Mouse (Mus musculus) cerebellum, adult 8-10 months (tissue): ENCODE measurements around the gene Slc22a22.

Experiments
- DNase-seq: peaks from one replicate; pipeline ENCODE4 v3.0.0; 2022

Gene Slc22a22

DNA sequence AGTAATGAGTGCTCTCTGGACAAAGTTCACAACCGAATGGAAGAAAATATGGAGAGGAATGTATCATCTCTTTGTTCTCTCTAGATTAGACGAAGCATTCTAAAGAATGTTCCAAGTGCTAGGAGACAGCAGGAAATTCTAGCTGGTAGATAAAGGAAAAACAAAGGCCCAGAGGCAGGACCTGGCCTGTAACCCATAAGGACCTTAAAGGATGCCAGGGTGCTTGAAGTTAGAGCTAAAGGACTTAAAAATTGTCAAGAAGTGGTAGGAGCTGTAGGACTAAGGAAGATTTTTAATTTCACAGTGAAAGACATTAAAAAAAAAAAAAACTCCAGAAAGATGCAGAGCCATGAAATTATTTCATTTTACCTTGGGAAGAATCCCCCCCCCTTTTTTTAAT is at the start of gene Slc22a22:
TSS of gene Slc22a22 (minus strand) at position 101 of the 400 bp plus-strand sequence.
- DNase-seq, result no peak

GRCm38 (mm10) chr15:57523510-57524298 is 46.3 kb upstream of the Slc22a22 start:
- no peak for DNase-seq

DNA sequence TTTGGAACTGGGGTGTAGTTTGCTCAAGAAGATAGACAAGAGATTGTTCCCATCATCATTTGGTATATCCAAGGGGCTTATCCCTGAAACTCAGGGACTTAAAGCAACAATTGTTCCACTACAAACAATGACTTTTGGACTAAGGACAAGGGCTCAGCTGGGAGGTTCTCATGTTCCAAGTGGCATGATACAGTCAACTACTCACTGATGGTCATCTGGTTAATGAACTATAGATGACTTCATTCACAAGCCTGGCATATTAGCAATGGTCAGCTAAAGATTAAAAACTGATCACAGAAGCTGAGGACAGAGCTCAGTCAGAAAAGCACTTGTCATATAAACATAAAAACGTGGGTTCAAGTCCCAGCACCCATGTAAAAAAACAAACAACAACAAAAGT is 44.7 kb upstream of the Slc22a22 start:
- no peak for DNase-seq

- DNase-seq, result no peak
Observed at GRCm38 (mm10) chr15:57509185-57510172, 32.1 kb upstream of the Slc22a22 start.

DNA sequence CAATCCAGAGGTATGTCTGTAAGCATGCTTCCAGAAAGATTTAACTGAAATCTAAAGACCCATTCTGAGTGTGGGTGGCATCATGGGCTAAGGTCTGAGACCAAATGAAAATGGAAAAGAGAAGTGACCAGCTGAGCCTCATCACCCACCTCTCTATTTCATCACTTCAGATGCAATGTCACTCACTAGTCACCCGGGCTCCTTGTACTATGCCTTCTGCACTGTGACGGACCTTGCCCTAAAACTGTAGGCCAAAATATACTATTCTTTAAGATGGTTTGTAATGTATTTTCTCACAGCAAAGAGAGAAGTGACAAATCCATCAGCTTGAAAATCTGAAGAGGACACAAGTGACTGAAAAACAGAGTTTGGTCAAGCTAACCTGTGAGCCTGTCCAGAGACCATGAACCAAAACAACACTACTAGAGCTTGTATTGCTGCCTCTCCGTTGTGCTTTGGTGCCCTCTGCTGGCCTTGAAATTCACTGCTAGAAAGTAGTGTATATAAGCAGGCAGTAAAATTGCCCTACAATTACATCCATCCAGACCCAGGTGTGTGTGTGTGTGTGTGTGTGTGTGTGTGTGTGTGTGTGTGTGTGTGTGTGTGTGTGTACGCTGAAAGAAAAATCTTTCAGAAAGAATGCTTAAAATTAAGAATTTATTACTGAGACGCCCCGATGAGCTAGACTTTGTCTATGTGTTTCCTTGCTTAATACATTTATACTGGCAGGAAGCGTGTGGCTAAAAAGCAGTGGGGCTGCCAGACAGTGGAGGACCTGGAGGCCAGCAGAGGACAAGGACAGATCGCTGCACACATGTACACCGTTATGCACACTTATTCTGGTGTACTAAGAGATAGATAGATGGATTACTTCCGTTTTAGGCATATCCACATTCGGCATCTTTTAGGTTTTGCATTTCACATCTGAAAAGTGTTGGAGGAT is 31.1 kb upstream of the Slc22a22 start:
- peak; percentile 71 for DNase-seq

- DNase-seq, result no peak
Observed at GRCm38 (mm10) chr15:57504126-57504705, 26.8 kb upstream of the Slc22a22 start.

GRCm38 (mm10) chr15:57503656-57504055 is 26.2 kb upstream of the Slc22a22 start:
- no peak for DNase-seq

DNA sequence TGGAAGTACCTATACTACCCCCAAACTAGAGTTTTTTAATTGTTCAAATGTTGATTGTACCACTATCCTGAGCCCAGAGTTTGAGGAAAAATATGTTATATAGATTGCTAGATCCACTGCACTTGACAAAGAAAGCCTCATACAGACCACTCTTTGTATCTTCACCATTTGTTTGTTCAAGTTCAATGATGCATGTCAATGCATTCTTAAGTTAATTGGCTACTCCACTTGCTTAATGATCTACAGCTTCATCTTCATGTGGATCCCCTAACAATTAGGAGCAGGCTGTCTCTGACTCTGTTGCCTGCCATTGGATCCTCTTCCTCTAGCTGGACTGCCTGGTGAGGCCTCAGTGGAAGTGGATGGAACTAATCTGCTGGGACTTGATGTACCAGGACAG is 24.1 kb upstream of the Slc22a22 start:
- no peak for DNase-seq

DNA sequence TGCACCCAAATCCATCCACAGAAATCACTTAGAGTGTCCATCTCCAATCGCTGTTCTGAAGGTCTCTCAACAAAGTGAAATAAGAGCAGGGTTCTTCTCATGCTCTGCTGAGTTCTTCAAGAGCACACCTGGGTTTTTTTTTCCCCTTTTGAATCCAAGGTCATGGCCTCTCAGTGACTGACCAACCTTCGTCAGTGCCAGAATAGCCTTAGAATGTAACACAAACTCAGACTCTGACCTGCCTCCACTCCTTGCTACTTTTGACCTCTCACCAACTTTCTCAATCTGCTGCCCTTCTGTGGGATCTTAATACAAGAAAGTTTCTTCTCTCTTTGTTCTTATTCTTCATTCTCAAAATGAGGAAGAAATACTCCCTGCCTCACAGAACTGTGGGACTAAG is 18.7 kb upstream of the Slc22a22 start:
- DNase-seq, result no peak

GRCm38 (mm10) chr15:57482509-57482908 is 5.1 kb upstream of the Slc22a22 start:
- no peak for DNase-seq

GRCm38 (mm10) chr15:57471648-57472047 is 5.8 kb downstream of the Slc22a22 start:
- DNase-seq, result no peak

- DNase-seq, result no peak
Observed at GRCm38 (mm10) chr15:57465996-57466395, 11.4 kb downstream of the Slc22a22 start.

GRCm38 (mm10) chr15:57465061-57465460 is 12.4 kb downstream of the Slc22a22 start:
- DNase-seq, result no peak

- DNase-seq, result no peak
Observed at GRCm38 (mm10) chr15:57464066-57464465, 13.4 kb downstream of the Slc22a22 start.

GRCm38 (mm10) chr15:57461284-57461683 is 16.1 kb downstream of the Slc22a22 start:
- DNase-seq, result no peak

- no peak for DNase-seq
Observed at GRCm38 (mm10) chr15:57457374-57457773, 20.1 kb downstream of the Slc22a22 start.

GRCm38 (mm10) chr15:57434710-57435404 is 42.6 kb downstream of the Slc22a22 start:
- DNase-seq, result no peak

- DNase-seq, result no peak
Observed at GRCm38 (mm10) chr15:57408498-57408897, 68.9 kb downstream of the Slc22a22 start.

- DNase-seq, result no peak
Observed at GRCm38 (mm10) chr15:57398439-57399148, 78.8 kb downstream of the Slc22a22 start.

DNA sequence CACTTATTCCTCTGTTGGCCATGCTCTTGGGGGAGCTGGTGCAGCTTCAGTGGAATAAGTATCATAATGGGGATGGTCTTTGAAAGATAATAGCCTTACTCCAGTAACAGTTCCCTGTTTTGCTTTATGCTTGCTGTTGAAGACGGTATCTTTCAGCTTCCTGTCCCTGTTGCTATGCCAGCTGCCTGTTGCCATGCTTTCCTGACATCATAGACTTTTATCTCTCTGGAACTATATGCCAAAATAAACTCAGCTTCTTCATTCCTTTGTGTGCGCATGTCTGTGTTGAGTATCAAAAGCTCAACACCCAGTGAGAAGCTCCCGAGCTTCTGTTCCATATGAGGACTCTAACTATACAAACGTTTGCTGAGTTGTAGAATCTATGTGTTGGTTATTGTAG is 83.4 kb downstream of the Slc22a22 start:
- no peak for DNase-seq

DNA sequence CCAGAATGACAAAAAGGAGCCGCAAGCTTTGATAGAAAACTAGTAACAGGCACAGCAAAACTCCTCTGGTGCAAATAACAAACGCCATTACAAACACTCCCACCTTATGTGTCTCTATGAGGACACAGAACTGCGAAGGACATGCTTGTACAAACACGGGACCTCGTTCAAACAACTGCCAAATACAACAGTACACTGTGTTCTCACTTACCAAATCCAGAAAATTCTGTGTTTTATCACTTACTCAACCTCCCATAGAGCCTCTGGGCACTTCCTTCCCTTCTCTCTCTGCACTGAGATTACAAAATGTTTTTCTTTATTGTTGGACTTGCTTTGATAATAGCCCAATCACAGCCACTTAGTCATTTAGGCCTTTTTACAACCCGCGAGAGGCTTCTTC is 97.0 kb downstream of the Slc22a22 start:
- DNase-seq, result no peak
